Mouse (Mus musculus): ENCODE results near the gene Tpsg1. TPM values are rescaled to one million over a fixed set of nuclear protein-coding genes. Genes with fewer than 3 reads are reported as not detected.
A peak's percentile ranks its signal among the peaks of the same experiment; 100 is the strongest.

The Tpsg1 gene
- polyA plus RNA-seq (2014; fragmentation: Nextera tagmentation; extraction: Ambion mirVana), result 0.25 and 0.31 TPM in 2 replicates

DNA sequence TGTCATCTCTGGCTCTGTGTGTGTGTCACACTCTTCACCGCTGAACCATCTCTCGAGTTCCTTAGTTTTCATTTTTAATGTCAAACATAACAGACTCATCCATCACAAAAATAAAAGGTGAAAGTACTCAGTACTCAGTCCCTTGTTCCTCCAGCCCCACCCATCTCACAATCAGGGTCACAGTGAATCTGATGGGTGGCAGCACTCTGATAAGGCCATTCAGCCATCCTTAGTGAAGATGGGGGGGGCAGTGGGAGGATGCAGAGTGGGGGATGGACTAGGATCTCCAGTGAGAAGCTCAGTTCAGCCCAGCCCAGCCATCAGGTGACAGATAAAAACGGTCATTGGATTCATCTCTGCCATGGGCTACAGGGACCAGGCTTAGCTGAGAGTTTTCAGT lies at the start of gene Tpsg1:
Gene Tpsg1, plus strand, starts transcription at position 301 of the 400 bp plus-strand sequence.
- Histone ChIP-seq H3K4me2 (no peak within 1 kb of the TSS), H3K4me1 (ENCODE audit: insufficient read depth) (no peaks in the 10 kb centered on the region), H3K27ac (ENCODE audit: low read depth) (no peak within 1 kb of the TSS), H3K9ac (no peak within 1 kb of the TSS), H3K27me3 (ENCODE audit: insufficient read depth, low read length) (no peaks in the 10 kb centered on the region), H3K9me3 (ENCODE audit: low read depth, low read length) (no peaks in the 10 kb centered on the region), H3K36me3 (ENCODE audit: insufficient read depth) (no peaks in the 10 kb centered on the region), H3K4me3 (ENCODE audit: low read depth, low read length) (no peak within 1 kb of the TSS)
- ATAC-seq (ENCODE audit: insufficient read depth) (no peak), DNase-seq (no peak)
- WGBS, result 62% methylated on average over 3 of the region's 3 CpGs
- TF ChIP-seq CTCF (IDR thresholded peaks at IDR 0.05; ENCODE audit: low read depth), result no peak

DNA sequence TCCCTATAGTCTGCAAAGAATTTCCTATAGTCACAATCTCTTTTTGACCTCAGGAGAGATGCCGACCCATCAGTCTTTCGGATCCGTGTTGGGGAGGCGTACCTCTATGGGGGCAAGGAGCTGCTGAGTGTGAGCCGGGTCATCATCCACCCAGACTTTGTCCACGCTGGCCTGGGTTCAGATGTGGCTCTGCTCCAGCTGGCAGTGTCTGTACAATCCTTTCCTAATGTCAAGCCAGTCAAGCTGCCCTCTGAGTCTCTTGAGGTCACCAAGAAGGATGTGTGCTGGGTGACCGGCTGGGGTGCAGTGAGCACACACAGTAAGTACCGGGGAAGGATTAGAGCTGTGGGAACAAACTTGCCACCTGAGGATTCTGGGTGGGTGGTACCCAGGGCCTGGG lies 48.3 kb upstream of the Tpsg1 start:
- Histone ChIP-seq H3K27me3 (ENCODE audit: insufficient read depth, low read length) (no peaks in the 10 kb centered on the region), H3K9me3 (ENCODE audit: low read depth, low read length) (no peaks in the 10 kb centered on the region), H3K4me1 (ENCODE audit: insufficient read depth) (no peaks in the 10 kb centered on the region), H3K9ac (no peak overlapping the region), H3K27ac (ENCODE audit: low read depth) (no peak overlapping the region), H3K4me3 (ENCODE audit: low read depth, low read length) (no peak overlapping the region), H3K4me2 (no peak overlapping the region), H3K36me3 (ENCODE audit: insufficient read depth) (no peaks in the 10 kb centered on the region)
- WGBS, result 82% methylated on average over 8 of the region's 8 CpGs
- DNase-seq, result no peak
- no peak for ATAC-seq (ENCODE audit: insufficient read depth)
- TF ChIP-seq CTCF (IDR thresholded peaks at IDR 0.05; ENCODE audit: low read depth), result no peak

DNA sequence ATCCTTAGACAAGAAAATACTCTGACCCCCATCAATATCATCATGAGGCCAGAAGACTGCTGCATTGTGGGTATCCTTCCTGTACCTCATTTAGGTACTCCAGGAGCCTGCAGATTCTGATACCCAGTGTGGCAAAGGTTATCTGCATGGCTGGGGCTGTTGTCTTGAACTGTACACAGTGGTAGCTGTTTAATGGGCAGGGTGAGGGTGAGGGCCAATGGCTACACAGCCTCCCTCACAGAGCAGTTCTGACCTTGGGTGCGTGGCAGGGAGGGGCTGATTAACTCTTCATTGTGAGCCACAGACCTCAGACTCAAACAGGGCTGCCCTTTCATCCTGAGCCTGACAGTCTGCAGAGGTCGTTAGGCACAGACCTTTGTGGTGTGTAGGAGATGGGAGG lies 46.1 kb upstream of the Tpsg1 start:
- no peaks in the 10 kb centered on the region for H3K36me3 ChIP-seq (ENCODE audit: insufficient read depth)
- no peaks in the 10 kb centered on the region for H3K9me3 ChIP-seq (ENCODE audit: low read depth, low read length)
- WGBS, result 14% methylated on average over 2 of the region's 2 CpGs
- no peak overlapping the region for H3K4me3 ChIP-seq (ENCODE audit: low read depth, low read length)
- no peak overlapping the region for H3K9ac ChIP-seq
- ATAC-seq (ENCODE audit: insufficient read depth), result no peak
- no peak for TF ChIP-seq CTCF (IDR thresholded peaks at IDR 0.05; ENCODE audit: low read depth)
- H3K4me1 ChIP-seq (ENCODE audit: insufficient read depth), result no peaks in the 10 kb centered on the region
- no peak overlapping the region for H3K27ac ChIP-seq (ENCODE audit: low read depth)
- no peak for DNase-seq
- no peaks in the 10 kb centered on the region for H3K27me3 ChIP-seq (ENCODE audit: insufficient read depth, low read length)
- H3K4me2 ChIP-seq, result no peak overlapping the region

DNA sequence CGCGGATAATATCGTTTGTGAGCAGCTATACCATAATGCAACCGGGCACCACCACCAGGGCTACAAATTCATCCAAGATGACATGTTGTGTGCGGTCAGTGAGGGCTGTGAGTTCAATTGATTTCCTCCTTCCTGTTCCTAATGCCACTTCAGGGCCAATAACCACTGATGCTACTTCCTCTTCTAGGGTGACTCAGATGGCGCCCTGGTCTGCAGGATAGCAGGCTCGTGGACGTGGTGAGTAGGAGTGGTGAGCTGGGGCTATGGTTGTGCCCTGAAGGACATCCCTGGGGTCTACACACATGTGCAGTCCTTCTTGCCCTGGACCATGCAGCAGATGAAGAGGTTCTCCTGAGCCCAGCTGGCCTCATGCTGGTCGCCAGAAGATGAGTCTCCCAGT lies 36.8 kb upstream of the Tpsg1 start:
- 68% methylated on average over 9 of the region's 9 CpGs for WGBS
- no peak for ATAC-seq (ENCODE audit: insufficient read depth)
- no peak for DNase-seq
- no peak overlapping the region for H3K4me2 ChIP-seq
- no peak overlapping the region for H3K9ac ChIP-seq
- H3K27me3 ChIP-seq (ENCODE audit: insufficient read depth, low read length), result no peaks in the 10 kb centered on the region
- H3K9me3 ChIP-seq (ENCODE audit: low read depth, low read length), result no peaks in the 10 kb centered on the region
- no peak for TF ChIP-seq CTCF (IDR thresholded peaks at IDR 0.05; ENCODE audit: low read depth)
- no peak overlapping the region for H3K4me3 ChIP-seq (ENCODE audit: low read depth, low read length)
- H3K27ac ChIP-seq (ENCODE audit: low read depth), result no peak overlapping the region
- H3K4me1 ChIP-seq (ENCODE audit: insufficient read depth), result no peaks in the 10 kb centered on the region
- H3K36me3 ChIP-seq (ENCODE audit: insufficient read depth), result no peaks in the 10 kb centered on the region

DNA sequence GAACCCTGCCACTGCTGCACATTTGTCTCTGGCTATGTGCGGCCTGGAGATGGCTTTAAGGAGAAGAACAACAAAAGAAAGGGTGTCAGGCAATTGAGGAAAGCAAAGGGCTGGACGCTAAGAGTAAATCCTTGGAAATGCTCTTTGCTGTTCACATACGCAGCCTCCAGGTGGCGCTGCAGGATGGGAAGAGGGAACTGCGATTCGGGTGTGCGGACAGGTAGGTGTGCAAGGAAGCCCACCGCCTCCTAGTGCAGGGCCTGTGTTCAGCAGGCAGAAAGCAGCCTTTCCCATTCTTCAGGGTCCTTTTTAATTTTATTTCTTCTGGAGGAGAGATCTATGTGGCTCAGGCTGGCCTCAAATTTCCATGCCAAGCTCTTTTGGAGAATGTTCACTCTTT lies 35.1 kb upstream of the Tpsg1 start:
- peak; percentile 97 for TF ChIP-seq CTCF (IDR thresholded peaks at IDR 0.05; ENCODE audit: low read depth)
- Histone ChIP-seq H3K36me3 (ENCODE audit: insufficient read depth) (no peaks in the 10 kb centered on the region), H3K4me3 (ENCODE audit: low read depth, low read length) (no peak overlapping the region), H3K27ac (ENCODE audit: low read depth) (no peak overlapping the region), H3K9ac (no peak overlapping the region), H3K27me3 (ENCODE audit: insufficient read depth, low read length) (no peaks in the 10 kb centered on the region), H3K9me3 (ENCODE audit: low read depth, low read length) (no peaks in the 10 kb centered on the region), H3K4me1 (ENCODE audit: insufficient read depth) (no peaks in the 10 kb centered on the region), H3K4me2 (no peak overlapping the region)
- ATAC-seq (ENCODE audit: insufficient read depth) (no peak), DNase-seq (peak; percentile 85)
- WGBS, result 2% methylated on average over 8 of the region's 8 CpGs

DNA sequence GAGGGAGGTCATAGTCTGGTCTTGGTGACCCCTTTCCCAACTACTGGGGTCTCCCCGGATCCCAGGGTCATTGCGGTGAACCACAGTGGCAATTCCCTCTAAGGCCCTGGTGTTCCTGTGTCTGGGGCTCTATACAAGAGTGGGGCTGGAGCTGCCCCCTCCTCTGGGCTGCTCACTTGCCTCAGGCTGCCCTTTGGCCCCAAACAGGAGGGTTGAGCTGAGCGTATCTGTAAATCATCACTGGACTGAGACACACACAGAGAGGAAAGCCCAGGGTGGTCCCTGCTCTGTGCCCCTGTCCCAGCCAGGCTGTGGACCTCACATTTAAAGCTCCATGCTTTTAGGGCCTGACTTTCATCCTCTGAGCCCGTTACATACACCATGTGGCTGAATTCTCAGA lies 30.9 kb upstream of the Tpsg1 start:
- DNase-seq (no peak), ATAC-seq (ENCODE audit: insufficient read depth) (no peak)
- 73% methylated on average over 4 of the region's 4 CpGs for WGBS
- no peaks in the 10 kb centered on the region for H3K4me1 ChIP-seq (ENCODE audit: insufficient read depth)
- no peak overlapping the region for H3K4me3 ChIP-seq (ENCODE audit: low read depth, low read length)
- no peak for TF ChIP-seq CTCF (IDR thresholded peaks at IDR 0.05; ENCODE audit: low read depth)
- H3K4me2 ChIP-seq, result no peak overlapping the region
- H3K27me3 ChIP-seq (ENCODE audit: insufficient read depth, low read length), result no peaks in the 10 kb centered on the region
- H3K36me3 ChIP-seq (ENCODE audit: insufficient read depth), result no peaks in the 10 kb centered on the region
- no peaks in the 10 kb centered on the region for H3K9me3 ChIP-seq (ENCODE audit: low read depth, low read length)
- H3K9ac ChIP-seq, result no peak overlapping the region
- H3K27ac ChIP-seq (ENCODE audit: low read depth), result no peak overlapping the region

DNA sequence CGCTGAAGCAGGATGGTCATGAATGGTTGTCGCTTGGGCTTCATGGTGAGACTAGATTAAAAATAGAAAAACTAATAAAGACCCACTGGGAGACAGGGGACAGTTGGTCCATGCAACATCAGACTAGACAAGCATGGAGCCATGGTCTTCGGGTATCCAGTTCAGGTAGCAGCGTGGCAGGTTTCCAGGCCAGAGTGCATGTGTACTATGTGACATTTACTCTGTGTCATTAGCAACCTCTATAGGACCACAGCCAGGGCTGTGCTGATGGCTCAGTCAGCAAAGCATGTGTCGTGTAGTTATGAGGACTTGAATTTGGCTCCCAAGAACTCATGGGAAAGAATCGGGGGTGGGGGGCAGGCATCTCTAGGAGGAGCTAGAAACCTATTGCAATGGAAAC lies 29.1 kb upstream of the Tpsg1 start:
- H3K27ac ChIP-seq (ENCODE audit: low read depth), result no peak overlapping the region
- H3K9ac ChIP-seq, result no peak overlapping the region
- no peaks in the 10 kb centered on the region for H3K9me3 ChIP-seq (ENCODE audit: low read depth, low read length)
- TF ChIP-seq CTCF (IDR thresholded peaks at IDR 0.05; ENCODE audit: low read depth), result no peak
- no peak overlapping the region for H3K4me2 ChIP-seq
- no peaks in the 10 kb centered on the region for H3K4me1 ChIP-seq (ENCODE audit: insufficient read depth)
- no peaks in the 10 kb centered on the region for H3K27me3 ChIP-seq (ENCODE audit: insufficient read depth, low read length)
- no peak overlapping the region for H3K4me3 ChIP-seq (ENCODE audit: low read depth, low read length)
- no peaks in the 10 kb centered on the region for H3K36me3 ChIP-seq (ENCODE audit: insufficient read depth)
- ATAC-seq (ENCODE audit: insufficient read depth) (no peak), DNase-seq (no peak)
- WGBS, result 82% methylated on average over 6 of the region's 6 CpGs

DNA sequence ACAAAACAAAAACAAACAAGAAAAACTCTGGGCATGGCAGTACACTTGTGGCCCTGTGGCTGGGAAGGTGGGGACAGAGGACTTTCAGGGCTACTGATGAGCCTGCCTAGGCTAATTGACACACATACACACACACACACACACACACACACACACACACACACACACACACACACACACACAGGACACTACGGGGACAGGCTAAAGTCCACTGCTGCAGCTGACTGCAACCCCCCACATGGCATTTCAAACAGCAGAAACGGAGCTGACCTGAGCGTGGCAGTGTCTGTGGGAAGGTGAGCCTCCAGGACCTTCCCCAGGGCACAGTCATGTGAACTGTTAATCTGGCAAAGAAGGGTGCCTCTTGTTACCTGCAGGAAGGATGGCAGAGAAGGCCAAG lies 27.6 kb upstream of the Tpsg1 start:
- no peaks in the 10 kb centered on the region for H3K4me1 ChIP-seq (ENCODE audit: insufficient read depth)
- H3K27me3 ChIP-seq (ENCODE audit: insufficient read depth, low read length), result no peaks in the 10 kb centered on the region
- no peak overlapping the region for H3K4me2 ChIP-seq
- H3K9me3 ChIP-seq (ENCODE audit: low read depth, low read length), result no peaks in the 10 kb centered on the region
- 22% methylated on average over 3 of the region's 3 CpGs for WGBS
- no peak overlapping the region for H3K9ac ChIP-seq
- no peak overlapping the region for H3K4me3 ChIP-seq (ENCODE audit: low read depth, low read length)
- DNase-seq, result no peak
- no peaks in the 10 kb centered on the region for H3K36me3 ChIP-seq (ENCODE audit: insufficient read depth)
- H3K27ac ChIP-seq (ENCODE audit: low read depth), result no peak overlapping the region
- TF ChIP-seq CTCF (IDR thresholded peaks at IDR 0.05; ENCODE audit: low read depth), result no peak
- ATAC-seq (ENCODE audit: insufficient read depth), result no peak
